Mouse (Mus musculus) adrenal gland, postnatal 25 days (tissue): Measurements from ENCODE around the gene 4930442H23Rik. TPM values are rescaled to one million over a fixed set of nuclear protein-coding genes. Genes with fewer than 3 reads are reported as not detected.
"Not testable (repeated sequence)": the region's sequence is repeated elsewhere in the genome, so short reads cannot be mapped to it uniquely, and the experiment has no call there.

ENCODE experiments used
- DNase-seq: peaks from one replicate; pipeline ENCODE4 v3.0.0; 2021; ENCODE audit warnings: mixed read lengths
- total RNA-seq: library from RNA; stranded (reverse); gene quantifications from 2 replicates; pipeline ENCODE4 v1.2.3, GENCODE M21; 2021

Gene 4930442H23Rik
- total RNA-seq, 1 experiment from 2014 or later = not detected

DNA sequence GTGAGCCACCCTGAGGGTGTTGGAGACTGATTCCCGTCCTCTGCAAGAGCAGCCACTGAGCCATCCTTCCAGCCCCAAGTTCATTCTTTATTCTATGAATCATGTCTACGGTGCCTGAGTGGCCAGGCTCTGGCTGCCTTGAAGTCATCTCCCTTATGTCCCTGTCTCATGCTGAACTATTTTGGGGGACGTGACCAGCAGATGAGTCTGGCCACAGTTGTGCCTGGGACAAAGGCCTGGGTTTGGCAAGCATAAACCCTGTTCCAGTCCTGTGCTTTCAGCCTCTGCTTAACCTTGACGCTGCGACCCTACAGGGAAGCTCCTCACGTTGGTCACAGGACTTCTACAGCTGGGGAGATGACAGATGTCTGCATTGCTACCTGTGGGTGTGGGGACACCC, 13.7 kb upstream of the 4930442H23Rik start:
- DNase-seq = no peak

DNA sequence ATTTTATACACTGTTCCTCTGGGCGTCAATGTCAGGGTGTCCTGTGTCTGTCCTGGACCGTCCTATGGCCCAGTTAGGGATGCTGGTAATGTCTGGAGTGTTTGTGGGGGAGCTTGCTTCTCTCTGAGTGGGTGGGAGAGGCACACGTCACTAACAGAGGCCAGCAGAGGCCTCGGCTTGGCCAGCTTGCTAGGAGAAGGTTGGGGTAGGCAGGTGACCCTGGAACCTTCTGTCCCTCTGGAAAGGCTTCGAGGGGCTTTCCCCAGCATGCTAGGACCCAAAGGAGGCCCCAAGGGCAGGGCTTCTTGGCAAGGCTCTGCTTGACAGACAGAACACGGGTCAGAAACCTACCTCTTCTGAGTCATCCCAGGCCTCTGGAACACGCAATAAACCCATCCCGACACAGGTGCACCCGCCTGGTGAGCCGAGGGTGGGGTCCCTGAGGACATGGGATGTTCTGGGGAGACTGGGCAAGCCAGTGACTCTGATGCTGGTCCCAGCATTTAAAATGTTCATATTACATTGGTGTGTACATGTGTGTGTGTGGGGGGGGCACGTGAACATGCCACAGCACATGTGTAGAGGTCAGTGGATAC, 12.9 kb upstream of the 4930442H23Rik start:
- DNase-seq = no peak

DNA sequence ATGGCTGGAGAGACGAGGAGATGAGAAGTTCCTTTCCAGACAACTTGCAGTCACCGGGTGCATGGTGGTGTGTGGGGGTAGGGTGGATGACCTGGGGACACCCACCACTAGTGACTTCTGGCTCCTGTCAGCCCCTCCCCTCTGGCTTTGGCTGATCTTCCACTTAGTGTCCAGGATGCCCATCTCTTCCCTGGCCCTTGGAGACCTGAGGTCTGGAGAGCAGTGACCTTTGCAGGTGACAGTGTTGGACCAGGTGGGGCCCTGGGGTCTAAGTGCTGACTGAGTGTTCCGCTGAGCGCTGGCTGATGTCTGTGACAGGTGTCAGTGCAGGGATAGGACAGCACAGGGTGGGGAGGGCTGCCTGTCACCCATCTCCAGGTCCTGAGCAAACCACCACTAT, 11.7 kb upstream of the 4930442H23Rik start:
- no peak for DNase-seq

DNA sequence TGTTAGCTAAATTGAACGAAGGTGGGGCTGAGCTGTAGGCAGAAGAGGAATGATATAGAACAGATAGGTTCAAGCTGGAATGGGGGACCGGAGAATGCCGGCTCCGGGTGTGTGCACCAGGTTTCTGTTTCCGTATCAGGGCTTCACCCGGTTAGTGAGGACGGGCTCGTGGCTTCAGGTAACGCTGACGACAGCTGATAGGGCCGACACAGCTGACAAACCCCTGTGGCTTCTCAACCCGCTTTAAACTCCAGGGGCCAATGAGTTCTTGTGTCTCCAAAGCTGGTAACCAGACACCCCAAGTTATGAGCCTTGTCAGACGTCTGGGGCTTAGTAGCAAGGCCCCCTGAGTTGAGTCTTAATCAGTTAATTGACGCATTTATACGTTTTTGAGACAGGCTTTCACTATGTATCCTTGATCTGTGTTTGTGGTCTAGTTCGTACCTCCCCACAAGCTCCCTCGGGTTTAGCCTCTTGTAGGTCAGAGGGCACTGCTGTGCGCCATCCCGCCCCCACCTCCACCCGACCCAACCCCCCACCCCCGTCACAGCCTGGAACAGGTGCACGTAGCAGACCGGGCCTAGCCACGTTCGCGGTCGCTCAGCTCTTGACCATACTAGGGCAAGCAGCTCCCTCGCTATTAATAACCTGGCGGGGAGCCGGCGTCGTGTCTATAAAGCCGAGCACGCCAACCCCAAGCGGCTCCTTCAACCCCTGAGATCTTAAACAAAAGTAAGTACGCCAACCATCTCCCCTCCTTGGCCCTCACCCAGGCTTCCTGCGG, 10.5 kb upstream of the 4930442H23Rik start:
- no peak for DNase-seq

DNA sequence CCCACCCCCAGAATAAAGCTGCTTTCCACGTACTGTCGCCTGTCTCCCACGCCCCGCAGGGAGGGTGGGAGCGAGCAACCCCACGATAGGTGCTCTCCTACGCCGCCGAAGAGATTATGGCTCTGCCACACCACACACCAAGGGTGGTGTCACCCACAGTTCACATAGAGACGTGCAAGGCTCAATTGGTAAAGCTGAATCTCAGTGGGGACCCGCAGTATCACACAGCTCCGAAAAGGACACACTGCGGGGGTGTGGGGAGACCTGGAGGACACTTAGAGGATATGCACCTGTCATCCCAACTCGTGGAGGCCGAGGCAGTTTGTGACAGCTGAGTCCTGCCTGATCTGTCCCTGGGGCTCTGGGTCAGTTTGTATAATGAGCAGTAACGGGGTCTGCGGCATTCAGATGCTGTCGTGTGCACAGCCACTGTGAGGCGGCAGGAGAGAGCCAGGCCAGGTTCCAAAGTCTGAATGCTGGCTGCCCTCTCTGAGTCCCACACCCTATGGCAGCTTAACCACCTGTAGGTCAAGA, 9.4 kb upstream of the 4930442H23Rik start:
- DNase-seq = no peak

DNA sequence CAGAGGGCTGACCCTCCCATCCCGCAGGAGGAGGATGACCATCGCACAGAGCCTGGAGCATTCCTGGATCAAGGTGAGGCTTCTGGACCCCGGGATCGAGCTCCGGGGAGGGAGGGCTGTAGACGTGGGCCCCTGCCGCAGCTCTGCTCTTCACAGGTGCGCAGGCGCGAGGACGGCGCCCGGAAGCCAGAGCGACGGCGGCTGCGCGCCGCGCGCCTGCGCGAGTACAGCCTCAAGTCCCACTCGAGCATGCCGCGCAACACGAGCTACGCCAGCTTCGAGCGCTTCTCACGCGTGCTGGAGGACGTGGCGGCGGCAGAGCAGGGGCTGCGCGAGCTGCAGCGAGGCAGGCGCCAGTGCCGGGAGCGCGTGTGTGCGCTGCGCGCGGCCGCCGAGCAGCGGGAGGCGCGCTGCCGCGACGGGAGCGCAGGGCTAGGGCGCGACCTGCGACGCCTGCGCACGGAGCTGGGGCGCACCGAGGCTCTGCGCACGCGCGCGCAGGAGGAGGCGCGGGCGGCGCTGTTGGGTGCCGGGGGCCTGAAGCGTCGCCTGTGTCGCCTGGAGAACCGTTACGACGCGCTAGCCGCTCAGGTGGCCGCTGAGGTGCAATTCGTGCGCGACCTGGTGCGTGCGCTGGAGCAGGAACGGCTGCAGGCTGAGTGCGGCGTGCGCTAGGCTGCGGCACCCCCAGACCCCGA, 8.8 kb upstream of the 4930442H23Rik start:
- peak; percentile 83 for DNase-seq

DNA sequence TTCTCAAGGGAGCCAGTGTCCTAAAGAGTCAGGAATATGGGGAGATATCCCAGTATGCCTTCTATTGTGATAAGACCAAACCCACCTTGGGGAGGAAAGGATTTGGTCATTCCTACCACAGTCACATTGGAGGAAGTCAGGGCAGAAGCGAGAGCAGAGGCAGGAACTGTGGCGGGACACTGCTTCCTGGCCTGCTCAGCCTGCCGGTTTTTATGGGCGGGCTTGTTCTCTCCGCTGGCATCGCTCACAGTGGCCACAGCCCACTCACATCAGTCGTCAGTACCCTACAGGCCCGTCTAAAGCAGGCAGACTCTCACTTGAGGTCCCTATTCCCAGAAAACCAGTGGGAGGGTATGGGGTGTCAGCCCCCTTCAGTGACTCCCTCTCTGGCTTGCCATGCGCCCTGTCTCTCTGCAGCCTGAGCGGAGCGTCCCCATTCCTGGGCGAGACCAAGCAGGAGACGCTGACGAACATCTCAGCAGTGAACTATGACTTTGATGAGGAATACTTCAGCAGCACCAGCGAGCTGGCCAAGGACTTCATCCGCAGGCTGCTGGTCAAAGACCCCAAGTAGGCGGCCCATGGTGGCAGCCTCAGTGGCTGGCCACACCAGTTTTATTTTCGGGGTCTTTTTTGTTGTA, 7.8 kb upstream of the 4930442H23Rik start:
- DNase-seq = no peak

DNA sequence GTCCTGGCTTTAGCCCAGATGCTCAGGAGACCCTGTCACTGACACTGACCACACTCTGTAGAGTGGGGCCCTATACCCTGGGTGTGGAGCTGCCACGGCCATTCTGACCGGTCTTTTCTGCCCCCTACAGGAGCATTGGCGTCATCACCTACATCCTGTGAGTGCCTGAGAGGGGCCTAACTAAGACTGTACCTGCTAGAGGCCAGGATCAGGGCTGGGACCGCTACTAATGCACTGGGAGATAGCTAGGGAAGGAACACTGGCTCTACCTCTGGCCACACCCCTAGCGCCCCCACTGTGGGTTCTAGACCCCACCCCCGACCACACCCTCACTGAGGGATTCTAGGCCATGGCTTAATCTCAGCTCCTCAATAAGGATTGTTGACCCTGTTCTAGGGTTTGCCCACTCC, 7.3 kb upstream of the 4930442H23Rik start:
- DNase-seq = no peak

DNA sequence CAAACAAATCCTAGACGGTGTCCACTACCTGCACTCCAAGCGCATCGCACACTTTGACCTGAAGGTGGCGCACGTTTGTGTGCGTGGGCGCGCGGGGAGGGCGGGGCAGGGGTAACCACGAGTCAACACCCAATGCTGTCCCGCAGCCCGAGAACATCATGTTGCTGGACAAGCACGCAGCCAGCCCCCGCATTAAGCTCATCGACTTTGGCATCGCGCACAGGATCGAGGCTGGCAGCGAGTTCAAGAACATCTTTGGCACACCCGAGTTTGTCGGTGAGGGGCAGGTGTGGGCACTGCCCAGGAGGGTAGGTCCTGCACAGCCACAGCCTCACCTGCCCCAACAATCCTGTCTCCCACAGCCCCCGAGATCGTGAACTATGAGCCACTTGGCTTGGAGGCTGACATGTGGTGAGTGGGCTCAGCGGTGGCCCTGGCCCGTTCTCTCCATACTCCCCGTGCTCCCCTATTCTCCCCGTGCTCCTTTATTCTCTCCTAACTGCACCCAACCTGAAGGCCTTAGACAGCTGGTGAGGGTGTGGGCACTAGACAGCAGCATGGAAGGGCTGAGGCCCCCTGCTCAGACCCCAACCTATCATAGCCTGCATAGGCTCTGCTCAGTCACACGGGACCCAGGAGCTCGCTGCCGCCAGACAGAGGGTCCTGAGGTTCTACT, 6.7 kb upstream of the 4930442H23Rik start:
- DNase-seq = no peak

DNA sequence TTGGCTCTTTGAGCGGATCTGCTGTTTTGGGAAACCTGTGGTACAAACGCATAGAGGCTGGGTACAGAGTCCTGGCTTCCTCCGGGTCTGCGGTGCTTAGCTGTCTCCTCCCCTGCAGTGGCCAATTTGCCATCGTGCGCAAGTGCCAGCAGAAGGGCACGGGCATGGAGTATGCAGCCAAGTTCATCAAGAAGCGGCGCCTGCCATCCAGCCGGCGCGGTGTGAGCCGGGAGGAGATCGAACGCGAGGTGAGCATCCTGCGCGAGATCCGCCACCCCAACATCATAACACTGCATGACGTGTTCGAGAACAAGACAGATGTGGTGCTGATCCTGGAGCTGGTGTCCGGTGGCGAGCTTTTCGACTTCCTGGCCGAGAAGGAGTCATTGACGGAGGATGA, 6.2 kb upstream of the 4930442H23Rik start:
- no peak for DNase-seq

DNA sequence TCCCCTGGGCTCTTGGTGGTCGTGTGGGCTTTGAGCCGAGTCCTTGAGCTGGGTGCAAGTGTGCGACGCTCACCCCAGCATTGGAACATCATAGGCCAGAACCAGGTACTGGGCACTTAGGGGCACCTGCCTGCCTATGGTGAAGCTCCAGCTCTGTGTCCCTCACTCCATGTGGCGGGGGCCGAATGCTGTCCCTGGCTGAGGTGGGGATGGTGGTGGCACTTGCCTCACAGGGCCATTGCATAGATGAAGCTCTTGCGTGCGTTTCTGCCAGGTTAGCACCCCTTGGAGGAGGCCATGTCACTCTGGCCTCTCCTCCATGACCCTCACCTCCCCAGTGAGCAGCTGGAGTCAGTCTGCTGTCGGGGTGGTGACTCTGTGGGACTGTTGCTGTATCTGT, 3.5 kb upstream of the 4930442H23Rik start:
- DNase-seq = no peak

DNA sequence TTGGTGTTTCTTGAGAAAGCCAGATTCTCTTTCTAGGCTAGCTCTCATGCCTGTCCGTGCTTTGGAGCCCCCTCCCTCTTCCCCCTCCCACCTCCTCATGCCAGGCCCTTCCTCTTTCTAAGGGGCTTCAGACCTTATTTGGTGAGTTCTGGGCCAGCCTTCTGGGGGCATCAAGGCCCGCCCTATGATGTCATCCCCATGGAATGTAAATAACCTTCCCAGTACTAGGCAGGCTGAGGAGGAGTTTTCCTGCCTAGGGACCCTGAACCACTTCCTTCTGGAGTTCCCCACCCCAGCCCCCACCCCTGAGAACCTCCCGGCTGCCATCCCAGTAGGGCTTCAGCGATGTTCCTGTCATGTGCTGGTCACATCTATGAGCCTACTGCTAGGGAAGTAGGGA, 1.1 kb upstream of the 4930442H23Rik start:
- no peak for DNase-seq

DNA sequence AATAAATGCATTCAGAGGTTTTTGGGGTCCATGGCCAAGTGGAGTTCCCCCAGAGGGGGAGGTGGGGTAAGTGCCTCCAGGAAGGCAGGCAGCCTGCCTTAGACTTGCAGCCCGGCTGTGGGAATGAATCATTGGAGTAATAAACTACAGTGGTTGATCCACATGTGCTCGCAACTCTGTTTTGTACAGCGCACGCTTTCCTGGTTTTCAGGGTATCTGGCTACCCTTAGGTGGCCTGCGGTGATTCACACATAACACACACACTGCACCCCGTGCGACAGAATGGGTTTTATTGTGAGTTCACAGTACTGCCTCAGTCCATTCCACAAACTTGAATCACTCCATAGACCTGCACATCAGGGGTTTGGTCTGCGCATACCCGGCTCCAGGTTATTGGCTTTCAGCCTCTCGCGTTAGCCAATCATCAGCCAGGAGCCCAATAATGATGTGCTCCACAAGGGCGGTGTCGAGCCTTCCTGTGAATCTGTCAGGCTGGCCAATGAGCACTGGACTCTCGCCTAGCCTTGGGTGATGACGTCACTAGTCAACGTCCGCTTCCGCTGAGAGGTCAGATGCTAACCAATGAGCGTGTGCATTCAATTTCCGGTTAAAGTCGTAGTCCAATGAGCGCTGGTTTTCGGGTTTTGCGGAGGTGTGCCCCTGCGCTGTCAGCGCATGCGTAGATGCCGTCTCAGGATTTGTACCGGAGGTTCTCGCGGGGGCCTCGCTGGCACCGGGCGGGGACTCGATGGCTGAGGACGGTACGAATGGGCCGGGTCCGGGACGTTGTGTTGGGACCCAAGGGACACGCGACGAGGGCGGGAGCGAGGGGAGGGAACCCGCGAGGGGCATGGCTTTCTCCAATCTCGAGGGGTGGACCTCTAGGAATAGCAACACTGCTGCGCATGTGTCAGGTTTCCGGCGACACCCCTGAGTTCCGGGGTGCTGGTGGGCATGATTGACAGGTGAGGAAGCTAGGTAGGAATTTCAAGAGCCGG, 1.0 kb downstream of the 4930442H23Rik start, which contains the start of gene Dapk3:
Gene Dapk3 (plus strand): TSS at position 670 of the 998 bp plus-strand sequence.
- peak; percentile 91 for DNase-seq

DNA sequence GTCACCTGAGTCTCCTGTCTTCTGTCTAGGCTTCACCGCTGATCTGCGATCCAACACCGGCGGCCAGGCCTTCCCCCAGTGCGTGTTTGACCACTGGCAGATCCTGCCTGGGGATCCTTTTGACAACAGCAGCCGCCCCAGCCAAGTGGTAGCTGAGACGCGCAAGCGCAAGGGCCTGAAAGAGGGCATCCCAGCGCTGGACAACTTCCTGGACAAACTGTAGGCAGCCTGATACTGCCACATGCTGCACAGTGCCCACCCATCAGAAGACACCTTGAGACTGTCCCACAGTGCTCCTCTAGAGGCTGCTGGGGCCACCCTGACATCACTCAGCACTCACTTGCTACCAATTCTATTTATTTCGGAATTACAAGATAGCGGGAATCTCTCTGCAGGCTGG, 1.8 kb downstream of the 4930442H23Rik start:
- DNase-seq = not testable (repeated sequence)

DNA sequence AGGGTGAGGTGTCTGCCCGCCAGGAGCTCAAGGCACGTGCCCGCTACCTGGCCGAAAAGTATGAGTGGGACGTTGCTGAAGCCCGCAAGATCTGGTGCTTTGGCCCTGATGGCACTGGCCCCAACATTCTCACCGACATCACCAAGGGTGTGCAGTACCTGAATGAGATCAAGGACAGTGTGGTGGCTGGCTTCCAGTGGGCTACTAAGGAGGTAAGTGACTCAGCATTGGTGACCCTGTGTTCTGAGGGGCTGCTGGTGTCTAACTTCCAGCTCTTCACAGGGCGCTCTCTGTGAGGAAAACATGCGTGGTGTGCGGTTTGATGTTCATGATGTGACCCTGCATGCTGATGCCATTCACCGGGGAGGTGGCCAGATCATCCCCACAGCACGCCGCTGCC, 2.7 kb downstream of the 4930442H23Rik start:
- DNase-seq = no peak

DNA sequence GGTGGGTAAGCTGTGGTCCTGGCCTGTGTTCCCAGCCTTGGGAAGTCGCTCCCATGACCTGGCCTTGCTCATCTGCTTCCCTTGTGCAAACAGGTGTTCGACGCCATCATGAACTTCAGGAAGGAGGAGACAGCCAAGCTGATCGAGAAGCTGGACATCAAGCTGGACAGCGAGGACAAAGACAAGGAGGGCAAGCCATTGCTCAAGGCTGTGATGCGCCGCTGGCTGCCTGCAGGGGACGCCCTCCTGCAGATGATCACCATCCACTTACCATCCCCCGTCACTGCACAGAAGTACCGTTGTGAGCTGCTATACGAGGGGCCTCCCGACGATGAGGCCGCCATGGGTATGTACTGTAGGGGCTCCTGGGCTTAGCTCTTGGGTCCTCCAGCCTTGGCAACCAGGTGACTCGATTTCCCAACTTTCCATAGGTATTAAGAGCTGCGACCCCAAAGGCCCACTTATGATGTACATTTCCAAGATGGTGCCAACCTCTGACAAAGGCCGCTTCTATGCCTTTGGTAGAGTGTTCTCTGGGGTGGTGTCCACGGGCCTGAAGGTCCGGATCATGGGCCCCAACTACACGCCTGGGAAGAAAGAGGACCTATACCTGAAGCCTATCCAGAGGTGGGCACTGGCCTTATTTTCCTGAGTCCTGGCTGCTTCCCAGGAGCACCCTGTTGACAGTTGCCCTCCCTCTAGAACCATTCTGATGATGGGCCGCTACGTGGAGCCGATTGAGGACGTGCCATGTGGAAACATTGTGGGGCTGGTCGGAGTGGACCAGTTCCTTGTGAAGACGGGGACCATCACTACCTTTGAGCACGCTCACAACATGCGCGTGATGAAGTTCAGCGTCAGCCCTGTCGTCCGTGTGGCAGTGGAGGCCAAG, 4.0 kb downstream of the 4930442H23Rik start:
- DNase-seq = no peak

DNA sequence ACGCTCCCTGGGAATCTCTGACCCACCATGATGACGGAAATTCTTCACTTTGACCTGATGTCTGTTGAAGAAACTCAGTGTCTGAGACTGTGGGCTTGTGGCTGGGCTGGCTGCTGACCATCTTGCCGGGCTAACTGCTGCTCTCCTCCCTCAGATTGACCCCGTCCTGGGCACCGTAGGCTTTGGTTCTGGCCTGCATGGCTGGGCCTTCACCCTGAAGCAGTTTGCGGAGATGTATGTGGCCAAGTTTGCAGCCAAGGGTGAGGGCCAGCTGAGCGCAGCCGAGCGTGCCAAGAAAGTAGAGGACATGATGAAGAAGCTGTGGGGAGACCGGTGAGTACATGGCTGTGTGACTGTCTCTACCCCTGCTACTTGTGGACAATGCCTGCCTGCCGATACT, 4.7 kb downstream of the 4930442H23Rik start:
- no peak for DNase-seq

DNA sequence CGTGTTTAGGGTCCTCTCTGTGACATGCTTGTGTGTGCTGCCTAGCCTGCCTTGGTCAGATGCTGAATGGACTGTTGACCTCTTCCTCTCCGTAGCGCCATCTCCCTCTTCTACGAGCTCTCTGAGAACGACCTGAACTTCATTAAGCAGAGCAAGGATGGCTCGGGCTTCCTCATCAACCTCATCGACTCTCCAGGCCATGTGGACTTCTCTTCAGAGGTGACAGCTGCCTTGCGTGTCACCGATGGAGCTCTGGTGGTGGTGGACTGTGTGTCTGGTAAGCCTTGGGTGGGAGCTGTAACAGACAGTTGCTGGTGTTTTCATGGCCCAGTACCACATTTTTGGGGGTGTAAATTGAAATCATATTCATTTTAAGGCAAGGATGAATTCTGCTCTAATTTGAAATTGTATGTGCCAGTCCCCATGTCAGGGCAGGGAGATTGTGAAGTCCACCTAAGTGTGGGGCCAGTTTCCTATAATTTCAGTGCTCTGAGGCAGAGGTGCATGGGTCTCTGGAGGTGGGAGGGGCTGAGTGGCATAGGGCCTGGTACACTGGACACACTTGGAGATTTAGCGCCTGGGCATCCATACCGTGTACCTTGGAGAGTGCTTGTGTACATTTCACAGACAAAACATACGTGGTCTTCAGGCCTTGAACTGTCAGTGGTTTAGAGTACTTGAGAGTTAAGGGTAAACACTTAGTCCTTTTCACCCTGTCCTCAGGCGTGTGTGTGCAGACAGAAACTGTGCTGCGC, 5.5 kb downstream of the 4930442H23Rik start:
- DNase-seq = no peak

DNA sequence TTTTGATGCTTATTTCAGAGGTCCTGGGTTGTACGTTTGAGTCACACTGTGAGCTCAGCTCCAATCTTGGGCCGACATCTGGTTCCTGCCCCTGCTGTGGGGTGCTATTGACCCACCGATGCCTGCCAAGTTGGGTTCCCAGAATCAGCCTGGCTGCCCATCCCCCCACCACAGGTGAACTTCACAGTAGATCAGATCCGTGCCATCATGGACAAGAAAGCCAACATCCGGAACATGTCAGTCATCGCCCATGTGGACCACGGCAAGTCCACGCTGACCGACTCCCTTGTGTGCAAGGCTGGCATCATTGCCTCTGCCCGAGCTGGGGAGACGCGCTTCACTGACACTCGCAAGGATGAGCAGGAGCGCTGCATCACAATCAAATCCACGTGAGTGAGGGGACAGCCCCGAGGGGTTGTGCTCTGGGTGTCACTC, 6.1 kb downstream of the 4930442H23Rik start:
- peak; percentile 59 for DNase-seq
